Mouse (Mus musculus): ENCODE data around the gene Nmrk1.
A peak's percentile ranks its signal among the peaks of the same experiment; 100 is the strongest.

Gene Nmrk1

DNA sequence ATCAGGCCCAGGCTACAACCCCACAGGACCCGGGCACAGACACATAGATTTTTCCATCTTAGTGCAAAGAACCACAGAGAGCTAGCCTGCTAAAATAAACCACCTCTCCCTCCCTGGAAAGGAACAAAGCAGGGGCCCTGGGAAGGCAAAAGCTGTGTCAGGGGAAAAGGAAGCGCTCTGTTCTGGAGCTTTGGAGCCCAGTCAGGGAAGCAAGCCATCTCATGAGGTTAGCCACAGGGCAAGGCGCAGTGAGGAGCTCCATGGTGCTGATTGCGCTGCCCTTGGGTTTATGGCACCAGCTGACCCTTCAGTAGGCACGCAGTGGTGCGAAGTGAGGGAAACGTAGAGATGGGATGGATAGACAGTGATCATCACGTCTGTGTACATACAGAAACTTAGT, 22.6 kb downstream of the Nmrk1 start:
- DNase-seq = no peak

DNA sequence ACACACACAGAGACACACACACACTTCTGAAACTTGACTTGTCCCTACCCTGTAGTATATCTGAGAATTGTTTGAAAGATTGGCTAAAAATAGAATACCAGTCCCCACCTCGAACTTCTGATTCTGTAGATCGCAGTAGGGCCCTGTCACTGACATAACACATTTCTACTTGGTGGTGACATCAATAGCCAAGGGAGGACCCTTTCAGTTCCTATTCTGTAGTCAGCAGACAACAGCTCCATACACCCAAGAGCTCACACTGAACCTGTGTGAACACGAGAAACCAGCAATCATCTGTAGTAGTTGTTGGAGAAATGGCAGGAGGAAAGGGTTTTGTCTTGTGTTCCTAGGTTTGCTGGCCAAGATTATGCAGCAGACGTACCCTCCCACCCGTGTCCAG, 23.2 kb downstream of the Nmrk1 start:
- DNase-seq = no peak

DNA sequence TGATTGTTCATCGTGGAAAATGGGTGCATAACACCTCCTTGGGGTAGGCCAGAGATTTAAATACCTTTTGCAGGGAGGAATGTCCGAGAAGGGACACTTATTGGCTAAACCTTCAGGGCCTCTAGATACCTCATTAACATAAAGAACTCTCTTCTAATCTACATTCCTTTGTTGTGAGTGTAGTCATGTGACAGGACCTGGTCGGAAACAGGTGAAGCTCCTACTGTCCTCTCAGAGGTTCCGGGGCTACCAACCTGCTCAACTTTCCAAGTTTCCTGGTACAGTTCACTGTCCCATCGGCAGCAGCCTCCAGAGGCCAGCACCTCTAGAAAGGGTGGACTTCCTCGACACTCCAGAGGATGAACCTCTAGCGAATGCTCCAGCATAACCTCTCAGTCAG, 24.2 kb downstream of the Nmrk1 start:
- no peak for DNase-seq

DNA sequence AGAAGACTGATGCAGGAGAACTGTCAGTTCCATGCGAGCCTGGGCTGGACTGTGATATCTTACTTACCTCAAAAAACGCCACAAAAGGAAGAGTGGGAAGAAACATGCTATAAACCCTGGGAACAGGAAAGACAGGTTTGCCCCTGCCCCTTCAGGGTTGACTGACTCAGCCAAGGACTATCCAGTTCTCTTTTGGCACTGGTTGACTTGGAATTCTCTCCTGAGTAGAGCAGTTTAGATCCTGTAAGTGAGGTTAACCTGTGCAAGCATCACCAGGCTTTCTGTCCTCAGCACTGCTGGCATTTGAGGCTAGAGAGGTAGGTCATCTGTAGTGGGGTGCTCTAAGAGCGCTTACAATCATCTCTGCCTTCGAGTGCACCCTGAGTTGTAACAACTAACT, 26.7 kb downstream of the Nmrk1 start:
- no peak for DNase-seq

DNA sequence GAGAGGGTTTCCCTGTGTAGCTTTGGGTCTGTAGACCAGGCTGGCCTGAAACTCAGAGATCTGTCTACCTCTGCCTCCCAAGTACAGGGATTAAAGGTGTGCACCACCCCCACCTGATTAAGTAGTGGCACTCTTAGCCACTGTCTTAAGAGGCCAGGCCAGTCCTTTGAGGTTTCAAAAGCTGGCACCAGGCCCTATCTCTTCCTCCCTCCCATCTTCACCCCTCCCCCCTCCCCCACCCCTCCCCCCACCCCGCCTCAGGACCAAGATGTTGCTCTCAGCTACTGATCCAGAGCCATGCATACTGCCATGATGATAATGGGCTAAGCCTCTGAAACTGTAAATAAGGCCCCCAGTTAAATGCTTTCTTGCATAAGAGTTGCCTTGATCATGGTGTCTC, 27.6 kb downstream of the Nmrk1 start:
- no peak for DNase-seq

DNA sequence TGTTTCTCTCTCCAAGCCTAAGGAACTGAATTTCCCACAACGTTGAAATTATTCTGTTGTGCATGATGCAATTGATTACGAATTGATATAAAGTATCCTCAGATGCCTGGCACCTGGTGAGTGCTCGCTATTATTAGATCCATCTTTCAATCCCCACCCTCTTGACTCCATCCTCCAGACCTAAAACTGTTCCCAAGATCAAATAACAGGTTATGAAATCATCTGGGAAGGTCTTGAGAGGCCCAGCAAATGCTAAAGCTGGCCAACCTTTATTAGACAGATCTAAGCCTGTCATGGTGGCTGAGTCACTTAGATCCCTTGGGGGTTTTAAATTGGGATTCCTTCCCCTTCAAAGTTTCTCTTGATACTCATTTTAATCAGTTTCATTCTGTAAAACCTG, 28.7 kb downstream of the Nmrk1 start:
- DNase-seq = no peak

DNA sequence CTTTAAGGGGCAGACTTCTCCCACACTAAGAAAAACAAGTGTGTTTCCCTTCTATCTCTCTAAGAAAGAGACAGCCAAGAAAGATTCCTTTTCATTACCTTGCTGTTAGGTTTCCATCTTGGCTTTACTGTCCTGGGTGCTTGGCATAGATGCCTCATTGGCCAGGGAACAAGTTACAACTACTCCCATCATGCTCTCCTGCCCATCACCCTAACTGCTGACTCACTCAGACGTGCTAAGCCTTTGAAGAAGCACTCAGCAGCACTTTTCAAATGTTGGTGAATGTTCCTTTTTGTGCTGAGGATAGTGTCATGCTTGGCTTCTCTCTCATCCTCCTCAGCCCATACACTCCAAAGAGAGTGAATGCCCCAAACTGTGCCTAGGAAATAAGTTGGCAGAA, 29.9 kb downstream of the Nmrk1 start:
- DNase-seq = no peak

DNA sequence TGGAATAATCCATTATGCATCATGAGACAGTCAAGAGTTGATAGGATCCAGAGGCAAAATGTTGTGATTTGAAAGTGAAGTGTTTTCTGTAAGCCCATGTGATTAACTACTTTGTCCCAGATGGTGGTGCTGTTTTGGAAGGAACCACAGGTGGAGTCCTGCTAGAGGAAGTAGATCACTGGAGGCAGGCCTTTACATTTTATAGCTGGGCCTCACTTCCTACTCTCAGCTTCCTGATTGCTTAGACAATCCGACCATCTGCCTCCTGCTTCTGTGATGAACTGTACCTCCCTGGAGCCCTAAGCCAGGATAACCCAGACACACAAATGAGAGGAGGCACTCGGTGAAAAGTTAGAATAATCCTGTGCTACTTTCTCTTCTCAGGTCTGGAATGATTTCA, 32.2 kb downstream of the Nmrk1 start:
- no peak for DNase-seq

DNA sequence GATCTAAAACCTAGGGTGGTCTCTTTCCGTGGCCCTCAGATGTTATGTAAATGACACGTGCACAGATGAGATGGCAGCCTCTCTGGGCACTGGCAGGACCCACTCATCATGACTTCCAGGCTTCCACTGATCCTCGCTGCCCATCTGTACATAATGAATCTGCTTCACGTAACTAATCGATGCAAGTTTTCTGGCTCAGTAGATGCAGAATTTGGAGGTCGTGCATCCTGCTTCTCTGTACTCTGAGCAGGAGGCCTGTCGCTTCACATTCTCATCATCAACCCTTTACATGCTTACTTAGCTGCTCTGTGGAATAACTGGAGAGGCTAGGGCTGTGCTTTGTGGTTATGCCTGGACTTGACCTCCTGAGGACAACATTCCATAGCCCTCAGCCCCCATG, 35.2 kb downstream of the Nmrk1 start:
- no peak for DNase-seq

DNA sequence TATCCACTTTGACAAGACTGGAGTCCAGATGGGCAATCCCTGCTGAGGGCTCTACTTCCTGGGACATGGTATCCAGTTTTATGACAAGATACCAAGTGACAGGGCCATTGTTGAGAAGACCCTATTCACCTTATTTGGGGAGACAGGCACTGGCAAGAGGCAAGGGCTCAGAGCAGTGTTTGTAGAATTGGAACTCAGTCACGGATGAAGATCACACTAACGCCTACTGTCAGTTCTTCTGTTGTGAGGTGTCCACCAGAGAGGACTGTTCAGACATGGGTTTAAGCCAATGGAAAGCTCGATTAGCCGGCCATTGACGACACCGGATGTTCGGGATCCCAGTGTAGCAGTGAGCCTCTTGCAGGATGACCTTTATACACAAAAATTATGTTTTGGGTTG, 37.8 kb downstream of the Nmrk1 start:
- DNase-seq = no peak

DNA sequence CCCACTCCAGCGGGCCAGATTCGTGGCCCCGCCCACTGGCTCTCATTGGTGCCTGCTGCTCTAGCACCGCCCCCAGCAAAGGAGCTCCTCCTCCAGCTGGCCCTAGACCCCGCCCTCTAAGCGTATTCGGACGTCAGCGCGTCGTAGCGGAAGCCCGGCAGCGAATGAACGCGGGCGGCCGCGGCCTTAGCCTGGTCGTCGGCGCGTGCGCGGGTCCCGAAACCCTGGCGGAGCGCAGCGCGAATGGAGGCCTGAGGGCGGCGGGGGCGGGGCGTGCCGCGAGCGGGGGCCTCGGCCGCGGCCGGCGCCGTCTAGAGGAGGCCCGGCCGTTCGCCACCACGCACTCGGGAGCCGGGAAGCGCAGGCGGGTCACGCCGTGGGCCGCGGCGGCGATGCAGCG, 38.9 kb downstream of the Nmrk1 start, which contains the start of gene Carnmt1:
Carnmt1 (plus strand) TSS at position 157 of the 400 bp plus-strand sequence.
- peak; percentile 99 for DNase-seq

DNA sequence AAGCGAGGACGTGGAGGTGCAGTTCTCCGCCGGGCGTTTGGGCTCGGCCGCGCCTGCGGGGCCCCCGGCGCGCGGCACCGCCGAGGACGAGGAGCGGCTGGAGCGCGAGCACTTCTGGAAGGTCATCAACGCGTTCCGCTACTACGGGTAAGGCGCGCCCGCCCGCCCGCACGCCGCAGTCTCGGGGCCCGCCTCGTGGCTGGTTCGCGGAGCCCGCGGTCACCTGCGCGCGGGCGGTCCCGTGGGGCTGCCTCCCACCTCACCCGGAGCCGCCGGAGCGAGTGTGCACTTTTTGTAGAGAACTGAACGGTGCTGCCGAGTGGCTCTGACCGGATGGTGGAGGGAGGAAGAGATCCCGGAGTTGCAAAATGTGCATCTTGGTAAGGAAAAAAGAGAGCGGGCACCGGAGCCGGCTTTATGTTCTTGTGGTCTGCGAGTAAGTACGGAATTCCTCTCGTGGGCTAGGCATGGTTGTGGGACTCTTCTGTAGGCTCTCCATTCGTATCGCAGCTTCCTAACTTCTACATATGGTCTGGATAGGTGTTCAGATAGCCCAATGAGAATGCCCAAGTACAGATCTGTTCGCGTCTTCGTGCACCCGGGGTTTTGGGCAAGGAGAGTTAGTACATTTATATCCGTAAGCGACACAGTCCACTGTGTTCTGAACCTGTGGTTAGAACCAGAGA, 39.4 kb downstream of the Nmrk1 start:
- DNase-seq = peak; percentile 50 to 74

DNA sequence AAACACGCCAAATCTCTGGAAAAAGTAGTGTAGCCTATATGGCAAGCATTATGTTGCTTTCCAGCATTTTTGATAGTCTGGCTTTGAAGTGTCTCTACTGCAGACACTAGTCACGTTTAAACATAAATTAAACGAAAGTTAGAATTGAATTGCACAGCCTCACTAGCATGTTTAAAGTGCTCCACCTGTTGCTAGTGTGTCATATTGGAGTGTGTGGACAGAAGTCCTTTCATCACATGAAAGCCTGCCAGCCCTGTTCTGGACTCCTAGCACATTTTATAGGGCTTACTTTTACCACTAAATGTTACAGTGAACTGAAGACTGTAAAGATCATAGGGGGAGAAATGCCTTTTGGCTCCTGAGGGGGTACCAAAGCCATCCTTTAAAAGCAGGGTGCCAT, 40.7 kb downstream of the Nmrk1 start:
- DNase-seq = no peak

DNA sequence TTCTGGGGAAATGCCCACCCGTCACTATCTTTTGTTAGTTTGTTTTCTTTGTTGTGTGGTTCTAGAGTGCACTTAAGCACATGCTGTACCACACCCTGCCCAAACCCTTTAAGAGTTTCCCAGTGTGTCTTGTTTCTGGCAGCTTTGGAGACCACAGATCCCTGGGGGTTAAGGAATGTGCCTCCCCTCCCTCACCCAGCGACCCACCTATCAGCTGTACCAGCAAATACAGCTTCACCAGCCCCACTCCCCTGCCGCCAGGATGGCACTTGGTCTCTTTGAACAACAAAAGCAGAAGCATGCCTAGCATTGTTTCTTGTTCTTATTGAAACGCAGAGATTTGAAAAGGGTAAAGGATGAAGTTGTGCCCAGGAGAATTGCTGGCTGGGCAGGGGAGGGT, 41.4 kb downstream of the Nmrk1 start:
- no peak for DNase-seq

DNA sequence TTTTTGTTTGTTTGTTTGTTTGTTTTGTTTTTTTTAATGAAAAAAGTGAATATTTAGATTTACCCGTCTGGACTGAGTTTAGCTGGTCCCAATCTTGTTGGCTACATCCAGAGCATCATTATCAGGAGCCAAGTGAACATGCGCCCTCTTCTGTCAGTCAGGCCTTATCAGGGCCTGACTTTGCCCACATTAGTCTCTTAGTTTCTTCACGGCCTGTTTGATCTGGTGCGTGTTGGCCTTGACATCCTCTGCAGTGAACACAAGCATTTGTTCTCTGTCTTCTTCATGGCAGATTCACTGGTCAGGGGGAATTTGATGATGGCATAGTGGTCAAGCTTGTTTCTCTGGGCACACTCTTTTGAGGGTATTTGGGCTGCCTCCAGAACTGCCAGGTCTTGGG, 50.4 kb downstream of the Nmrk1 start:
- no peak for DNase-seq

DNA sequence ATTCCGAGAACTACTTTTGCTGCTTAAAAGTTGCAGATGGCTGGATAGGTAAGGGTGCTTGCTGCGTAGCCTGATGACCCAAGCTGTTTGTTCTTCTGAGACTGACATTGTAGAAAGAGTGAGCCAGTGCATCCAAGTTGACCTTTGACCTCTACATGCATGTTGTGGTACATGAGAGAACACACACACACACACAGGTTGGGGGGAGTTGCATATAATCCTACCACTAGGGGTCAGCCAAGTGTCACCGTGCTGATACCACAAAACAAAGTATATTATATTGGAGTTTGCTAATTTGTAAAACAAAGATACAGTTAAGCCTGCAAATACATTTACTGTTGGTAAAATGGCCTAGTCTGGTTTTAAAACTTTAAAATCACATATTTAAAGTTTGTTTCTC, 55.8 kb downstream of the Nmrk1 start:
- DNase-seq = peak; percentile 38 to 47

DNA sequence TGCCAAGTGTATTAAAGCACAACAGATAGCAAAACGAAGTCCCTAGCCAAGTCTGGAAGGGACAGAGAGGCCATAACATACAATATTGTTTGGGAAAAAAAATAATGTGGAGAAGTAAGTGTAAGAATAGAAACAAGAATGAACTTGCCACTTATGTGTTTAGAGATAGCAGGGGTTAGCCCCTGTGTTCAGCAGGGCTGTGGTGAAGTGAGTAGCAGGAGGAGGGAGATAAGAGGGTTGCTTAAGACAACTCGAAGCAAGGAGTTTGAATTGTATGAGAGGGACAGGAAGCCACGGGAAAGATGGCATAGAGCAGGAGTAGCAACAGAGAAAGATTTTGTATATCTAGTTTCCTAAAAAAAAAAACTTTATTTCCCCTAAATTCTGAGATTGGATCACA, 60.4 kb downstream of the Nmrk1 start:
- DNase-seq = no peak

DNA sequence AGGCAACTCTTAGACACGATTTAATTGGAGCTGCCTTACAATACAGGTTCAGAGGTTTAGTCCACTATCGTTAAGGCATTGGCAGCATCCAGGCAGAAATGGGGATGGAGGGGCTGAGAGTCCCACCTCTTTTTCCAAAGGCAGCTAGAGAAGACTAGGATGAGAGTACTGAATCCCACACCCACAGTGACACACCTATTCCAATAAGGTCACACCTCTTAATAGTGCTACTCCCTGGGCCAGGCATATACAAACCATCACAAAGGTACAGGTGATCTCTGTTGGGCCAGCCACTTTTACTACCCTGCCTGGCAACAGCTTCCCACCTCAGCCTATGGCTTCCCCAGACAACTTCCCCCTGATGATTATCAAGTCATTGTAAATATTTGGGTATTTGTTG, 61.0 kb downstream of the Nmrk1 start:
- no peak for DNase-seq

DNA sequence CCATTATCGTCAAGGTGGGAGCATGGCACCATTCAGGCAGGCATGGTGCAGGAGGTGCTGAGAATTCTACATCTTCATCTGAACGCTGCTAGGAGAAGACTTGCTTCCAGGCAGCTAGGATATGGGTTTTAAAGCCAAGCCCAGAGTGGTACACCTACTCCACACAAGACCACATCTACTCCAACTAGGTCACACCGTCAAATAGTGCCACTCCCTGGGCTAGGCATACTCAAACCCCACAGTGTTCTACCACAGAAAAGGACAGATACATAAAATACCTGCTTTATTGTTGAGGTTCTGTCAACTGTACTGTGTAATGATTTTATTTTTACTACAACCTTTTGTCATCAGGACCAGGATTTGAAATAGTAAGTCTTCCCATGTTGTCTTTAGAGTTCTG, 63.4 kb downstream of the Nmrk1 start:
- DNase-seq = no peak

DNA sequence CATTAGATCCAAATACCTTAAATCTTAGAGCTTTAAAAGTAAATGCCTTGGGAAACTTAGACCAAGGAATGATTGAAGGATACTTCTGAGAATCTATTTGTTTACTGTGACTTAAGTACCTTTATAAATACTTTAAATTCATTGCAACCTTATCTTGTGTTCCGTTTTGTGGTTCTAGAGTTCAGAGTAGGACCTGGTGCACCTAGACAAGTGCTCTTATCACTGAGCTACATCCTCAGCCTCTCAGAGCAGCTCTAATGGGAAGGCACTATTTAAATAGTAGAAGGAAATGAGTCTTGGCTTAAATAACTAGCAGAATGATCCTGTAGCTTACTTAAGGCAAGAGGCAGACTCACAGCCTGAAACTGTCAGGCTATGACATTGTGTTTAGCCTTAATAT, 63.8 kb downstream of the Nmrk1 start:
- no peak for DNase-seq
